Mouse (Mus musculus) intestine, embryonic 16.5 days (tissue): ENCODE results near the gene Capzb. TPM values are rescaled to one million over a fixed set of nuclear protein-coding genes. Genes with fewer than 3 reads are reported as not detected.

Experiments
- ATAC-seq: fragments of 200-750 bp; cut with Nextera tagmentation; 2 replicates; pipeline ENCODE4 v1.8.0; 2017; ENCODE audit warnings: moderate TSS enrichment, moderate library complexity
- H3K27ac ChIP-seq: fragments of 300-500 bp; sonication (generic); 2 replicates; pipeline ENCODE4 v1.5.1; 2014; ENCODE audit warnings: mild to moderate bottlenecking, low read length
- H3K27me3 ChIP-seq: fragments of 300-500 bp; sonication (generic); replicated peaks from 2 replicates; pipeline ENCODE4 v1.6.1; 2014; ENCODE audit warnings: low read length, control low read depth, mixed read lengths; ENCODE audit not compliant: control insufficient read depth, insufficient read depth
- H3K36me3 ChIP-seq: fragments of 300-500 bp; sonication (generic); 2 replicates; pipeline ENCODE4 v1.6.1; 2014; ENCODE audit warnings: low read length, control low read depth; ENCODE audit not compliant: control insufficient read depth, insufficient read depth
- H3K4me1 ChIP-seq: fragments of 300-500 bp; sonication (generic); 2 replicates; pipeline ENCODE4 v1.6.1; 2014; ENCODE audit warnings: low read length, control low read depth, mixed read lengths; ENCODE audit not compliant: control insufficient read depth, insufficient read depth
- H3K4me2 ChIP-seq: fragments of 300-500 bp; sonication (generic); 2 replicates; pipeline ENCODE4 v1.6.1; 2014; ENCODE audit warnings: low read depth, low read length, control low read depth
- H3K4me3 ChIP-seq: fragments of 300-500 bp; sonication (generic); 2 replicates; pipeline ENCODE4 v1.5.1; 2014; ENCODE audit warnings: mild to moderate bottlenecking, low read length
- H3K9ac ChIP-seq: fragments of 300-500 bp; sonication (generic); 2 replicates; pipeline ENCODE4 v1.6.1; 2014; ENCODE audit warnings: low read depth, low read length
- H3K9me3 ChIP-seq: fragments of 300-500 bp; sonication (generic); 2 replicates; pipeline ENCODE4 v1.6.1; 2016; ENCODE audit warnings: low read length, control low read depth; ENCODE audit not compliant: control insufficient read depth
- WGBS: fragments of 180-500 bp; shearing (Covaris S2); extraction: QIAGEN DNeasy Blood & Tissue Kit; methylation state at CpG from one replicate; pipeline ENCODE4 v1.1.7; 2014; 5-methylcytosine and 5-hydroxymethylcytosine counted together
- polyA plus RNA-seq: library from polyadenylated mRNA; unstranded; fragments of >200 nt; fragmentation: Nextera tagmentation; extraction: Ambion mirVana; gene quantifications from 2 replicates; pipeline ENCODE4 v1.2.1, GENCODE M21; 2015

Capzb gene
- 440 and 454 TPM in 2 replicates for polyA plus RNA-seq

GRCm38 (mm10) chr4:139192499-139193175 lies at the start of gene Capzb:
TSS of gene Capzb (plus strand) at chr4:139192899.
- H3K4me2 ChIP-seq, result peak within 1 kb of the TSS; percentile 96
- H3K4me1 ChIP-seq, result peaks cover 51% of the 10 kb centered on the region
- no peaks in the 10 kb centered on the region for H3K27me3 ChIP-seq
- peak; percentile 93 for ATAC-seq
- H3K27ac ChIP-seq, result peak within 1 kb of the TSS; percentile 98
- WGBS, result under 1% methylated on average over 52 of the region's 69 CpGs
- peak within 1 kb of the TSS; percentile 88 for H3K4me3 ChIP-seq
- H3K36me3 ChIP-seq, result no peaks in the 10 kb centered on the region
- peak within 1 kb of the TSS; percentile 96 for H3K9ac ChIP-seq
- H3K9me3 ChIP-seq, result no peaks in the 10 kb centered on the region

- no peak overlapping the region for H3K27ac ChIP-seq
- H3K27me3 ChIP-seq, result no peaks in the 10 kb centered on the region
- peaks cover 7% of the 10 kb centered on the region for H3K4me1 ChIP-seq
- no peaks in the 10 kb centered on the region for H3K36me3 ChIP-seq
- H3K4me2 ChIP-seq, result no peak overlapping the region
- peaks cover 4% of the 10 kb centered on the region for H3K9me3 ChIP-seq
- ATAC-seq, result no peak
- H3K4me3 ChIP-seq, result no peak overlapping the region
- no peak overlapping the region for H3K9ac ChIP-seq
- 46% methylated on average over 9 of the region's 9 CpGs for WGBS
Observed at GRCm38 (mm10) chr4:139142985-139143384, 49.7 kb upstream of the Capzb start.

DNA sequence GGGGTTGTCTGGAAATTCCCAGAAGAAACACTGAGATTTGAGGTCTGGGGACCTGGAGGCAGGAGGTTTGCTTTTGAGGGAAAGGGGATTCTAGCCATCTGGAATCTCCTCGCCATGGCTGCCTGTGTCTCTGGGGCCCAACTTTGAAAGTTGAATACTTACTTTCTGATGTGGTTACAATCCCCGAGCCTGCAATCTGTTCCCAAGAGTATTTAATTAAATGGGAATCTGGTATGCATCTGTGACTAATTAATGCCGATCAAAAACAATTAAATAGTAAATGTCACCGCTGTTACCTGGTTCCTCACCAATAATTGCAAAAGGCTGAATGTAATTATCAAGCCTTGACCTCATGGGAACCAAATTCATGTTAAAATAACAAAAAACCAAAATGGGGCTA lies 48.1 kb upstream of the Capzb start:
- Histone ChIP-seq H3K4me2 (no peak overlapping the region), H3K36me3 (no peaks in the 10 kb centered on the region), H3K27me3 (no peaks in the 10 kb centered on the region), H3K9me3 (peaks cover 4% of the 10 kb centered on the region), H3K9ac (no peak overlapping the region), H3K4me3 (no peak overlapping the region), H3K4me1 (peaks cover 7% of the 10 kb centered on the region), H3K27ac (no peak overlapping the region)
- 88% methylated on average over 4 of the region's 4 CpGs for WGBS
- ATAC-seq, result no peak

- H3K4me3 ChIP-seq, result no peak overlapping the region
- ATAC-seq, result no peak
- H3K9ac ChIP-seq, result no peak overlapping the region
- H3K9me3 ChIP-seq, result peaks cover 4% of the 10 kb centered on the region
- no peak overlapping the region for H3K27ac ChIP-seq
- no peaks in the 10 kb centered on the region for H3K27me3 ChIP-seq
- peaks cover 7% of the 10 kb centered on the region for H3K4me1 ChIP-seq
- no peak overlapping the region for H3K4me2 ChIP-seq
- 94% methylated on average over 11 of the region's 11 CpGs for WGBS
- no peaks in the 10 kb centered on the region for H3K36me3 ChIP-seq
Observed at GRCm38 (mm10) chr4:139145156-139145555, 47.5 kb upstream of the Capzb start.

- 86% methylated on average over 5 of the region's 5 CpGs for WGBS
- no peak overlapping the region for H3K9ac ChIP-seq
- no peak overlapping the region for H3K4me2 ChIP-seq
- peaks cover 6% of the 10 kb centered on the region for H3K9me3 ChIP-seq
- H3K36me3 ChIP-seq, result no peaks in the 10 kb centered on the region
- peaks cover 7% of the 10 kb centered on the region for H3K4me1 ChIP-seq
- no peak for ATAC-seq
- no peaks in the 10 kb centered on the region for H3K27me3 ChIP-seq
- H3K4me3 ChIP-seq, result no peak overlapping the region
- H3K27ac ChIP-seq, result no peak overlapping the region
Observed at GRCm38 (mm10) chr4:139146760-139147159, 45.9 kb upstream of the Capzb start.

- H3K36me3 ChIP-seq, result no peaks in the 10 kb centered on the region
- H3K27ac ChIP-seq, result no peak overlapping the region
- WGBS, result 71% methylated on average over 6 of the region's 6 CpGs
- no peak overlapping the region for H3K9ac ChIP-seq
- no peaks in the 10 kb centered on the region; the same call in 1 of the 2 replicates for H3K4me1 ChIP-seq
- peaks cover 6% of the 10 kb centered on the region for H3K9me3 ChIP-seq
- no peaks in the 10 kb centered on the region for H3K27me3 ChIP-seq
- H3K4me2 ChIP-seq, result no peak overlapping the region
- no peak overlapping the region for H3K4me3 ChIP-seq
- no peak for ATAC-seq
Observed at GRCm38 (mm10) chr4:139151370-139151769, 41.3 kb upstream of the Capzb start.

DNA sequence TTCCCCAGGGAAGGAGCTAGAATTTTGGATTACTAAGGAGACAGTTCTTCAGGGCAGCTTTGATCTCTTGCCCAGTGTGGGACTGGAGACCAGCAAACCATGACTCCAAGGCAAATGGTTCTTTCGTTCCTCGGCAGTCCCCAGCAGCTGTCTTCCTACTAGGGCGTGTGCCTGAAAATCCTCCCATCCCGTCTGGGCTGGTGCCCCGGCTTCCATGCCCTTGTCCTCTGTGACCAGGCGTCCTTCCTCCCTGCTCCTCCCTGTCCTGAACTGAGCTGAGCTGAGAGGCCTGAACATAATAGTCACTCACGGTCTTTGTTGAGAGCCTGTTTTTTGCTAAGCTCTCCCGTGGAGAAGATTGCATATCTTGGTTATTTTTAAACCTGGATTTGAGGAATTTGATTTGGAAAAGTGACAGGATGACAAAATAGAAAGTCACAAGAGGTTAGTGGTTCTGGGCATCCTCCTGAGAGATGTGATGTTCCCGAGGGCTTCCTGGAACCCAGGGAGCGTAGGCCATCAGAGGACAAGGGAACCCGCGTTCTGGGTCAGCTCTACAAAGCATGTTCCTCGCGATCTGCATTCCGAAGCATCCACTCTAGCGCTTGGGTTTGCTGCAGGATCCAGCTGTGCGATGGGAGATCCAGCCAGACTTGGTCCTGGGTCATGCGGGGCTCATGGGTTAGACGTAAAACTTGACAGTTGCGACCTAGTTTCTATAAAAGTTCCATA lies 38.0 kb upstream of the Capzb start:
- Histone ChIP-seq H3K27ac (no peak overlapping the region), H3K27me3 (no peaks in the 10 kb centered on the region), H3K36me3 (no peaks in the 10 kb centered on the region), H3K9me3 (0 out of 2 replicates have a peak, but pooled peaks cover 2% of the 10 kb centered on the region), H3K9ac (no peak overlapping the region), H3K4me3 (no peak overlapping the region), H3K4me1 (no peaks in the 10 kb centered on the region; the same call in 1 of the 2 replicates), H3K4me2 (no peak overlapping the region)
- WGBS, result 74% methylated on average over 20 of the region's 20 CpGs
- ATAC-seq, result no peak

GRCm38 (mm10) chr4:139156538-139156937 lies 36.2 kb upstream of the Capzb start:
- Histone ChIP-seq H3K27ac (no peak overlapping the region), H3K4me2 (no peak overlapping the region), H3K9ac (no peak overlapping the region), H3K9me3 (no peaks in the 10 kb centered on the region), H3K36me3 (no peaks in the 10 kb centered on the region), H3K4me1 (no peaks in the 10 kb centered on the region; the same call in 1 of the 2 replicates), H3K27me3 (no peaks in the 10 kb centered on the region), H3K4me3 (no peak overlapping the region)
- WGBS, result 90% methylated on average over 6 of the region's 6 CpGs
- ATAC-seq, result no peak

DNA sequence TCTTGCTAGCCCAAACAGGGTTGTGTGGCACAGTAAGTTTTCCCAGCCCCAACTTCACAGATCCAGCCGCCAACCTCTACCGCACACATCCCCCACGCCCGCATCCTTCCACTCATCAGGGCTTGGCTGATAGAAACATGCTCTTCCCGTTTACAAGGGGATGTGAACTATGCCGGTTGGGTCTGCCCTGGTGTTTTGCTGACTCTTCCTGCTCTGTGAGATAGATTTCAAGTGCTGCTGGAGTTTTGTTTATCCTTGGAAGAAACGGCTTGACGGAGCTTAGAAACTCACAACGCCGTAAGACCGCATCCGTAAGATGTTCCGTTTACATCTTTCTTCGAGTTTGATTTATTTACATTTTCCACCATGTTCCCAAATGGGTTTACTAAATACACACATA lies 34.3 kb upstream of the Capzb start:
- H3K4me1 ChIP-seq, result no peaks in the 10 kb centered on the region; the same call in 1 of the 2 replicates
- H3K4me3 ChIP-seq, result no peak overlapping the region
- H3K9ac ChIP-seq, result no peak overlapping the region
- no peak overlapping the region for H3K4me2 ChIP-seq
- H3K27ac ChIP-seq, result no peak overlapping the region
- no peak for ATAC-seq
- H3K9me3 ChIP-seq, result no peaks in the 10 kb centered on the region
- no peaks in the 10 kb centered on the region for H3K27me3 ChIP-seq
- WGBS, result 48% methylated on average over 14 of the region's 14 CpGs
- no peaks in the 10 kb centered on the region for H3K36me3 ChIP-seq
